Mouse (Mus musculus) heart, adult 9 months (tissue): Measurements from ENCODE around the gene Slc26a1.

Experiments used
- DNase-seq, 2 experiments: peaks; one replicate each; pipeline ENCODE4 v3.0.0; 2022; ENCODE audit warnings: low spot score in 2 of 2

The Slc26a1 gene

GRCm38 (mm10) chr5:108691152-108691551 lies 15.8 kb upstream of the Slc26a1 start:
- DNase-seq, result no peak

GRCm38 (mm10) chr5:108689091-108689490 lies 13.7 kb upstream of the Slc26a1 start:
- no peak for DNase-seq

- DNase-seq, result no peak
These were observed 5.5 kb upstream of the Slc26a1 start for GRCm38 (mm10) chr5:108680871-108681270.

- DNase-seq, result no peak
These were observed 4.5 kb upstream of the Slc26a1 start for GRCm38 (mm10) chr5:108679909-108680308.

- no peak for DNase-seq
These were observed 3.0 kb upstream of the Slc26a1 start for GRCm38 (mm10) chr5:108678296-108678854.

GRCm38 (mm10) chr5:108677605-108678295 lies 2.4 kb upstream of the Slc26a1 start:
- no peak for DNase-seq

- DNase-seq, result no peak
These were observed 1.6 kb upstream of the Slc26a1 start for GRCm38 (mm10) chr5:108676772-108677498.

DNA sequence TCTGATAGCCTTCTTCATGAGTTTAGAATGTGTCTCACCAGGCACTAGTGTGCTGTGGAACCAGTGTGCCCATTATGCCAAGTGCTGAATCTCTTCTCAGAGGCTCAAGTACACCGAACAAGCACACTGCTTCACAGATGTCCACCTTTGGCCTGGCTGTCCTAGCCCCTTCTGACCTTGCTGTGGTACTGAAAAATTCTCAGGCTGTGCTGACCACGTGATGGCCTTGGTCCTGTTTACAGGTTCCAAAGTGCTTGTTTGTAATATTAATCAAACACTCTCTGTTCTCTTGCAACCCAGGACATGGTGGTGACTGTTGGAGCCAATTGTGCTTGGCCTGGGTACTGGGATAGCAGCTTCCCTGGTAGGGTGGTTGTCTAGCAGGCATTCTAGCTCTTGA lies 745 bp downstream of the Slc26a1 start:
- no peak for DNase-seq

GRCm38 (mm10) chr5:108671757-108672156 lies 3.6 kb downstream of the Slc26a1 start:
- no peak for DNase-seq

- no peak for DNase-seq
These were observed 4.6 kb downstream of the Slc26a1 start for GRCm38 (mm10) chr5:108670785-108671184.

GRCm38 (mm10) chr5:108669986-108670385 lies 5.4 kb downstream of the Slc26a1 start:
- DNase-seq, result no peak

DNA sequence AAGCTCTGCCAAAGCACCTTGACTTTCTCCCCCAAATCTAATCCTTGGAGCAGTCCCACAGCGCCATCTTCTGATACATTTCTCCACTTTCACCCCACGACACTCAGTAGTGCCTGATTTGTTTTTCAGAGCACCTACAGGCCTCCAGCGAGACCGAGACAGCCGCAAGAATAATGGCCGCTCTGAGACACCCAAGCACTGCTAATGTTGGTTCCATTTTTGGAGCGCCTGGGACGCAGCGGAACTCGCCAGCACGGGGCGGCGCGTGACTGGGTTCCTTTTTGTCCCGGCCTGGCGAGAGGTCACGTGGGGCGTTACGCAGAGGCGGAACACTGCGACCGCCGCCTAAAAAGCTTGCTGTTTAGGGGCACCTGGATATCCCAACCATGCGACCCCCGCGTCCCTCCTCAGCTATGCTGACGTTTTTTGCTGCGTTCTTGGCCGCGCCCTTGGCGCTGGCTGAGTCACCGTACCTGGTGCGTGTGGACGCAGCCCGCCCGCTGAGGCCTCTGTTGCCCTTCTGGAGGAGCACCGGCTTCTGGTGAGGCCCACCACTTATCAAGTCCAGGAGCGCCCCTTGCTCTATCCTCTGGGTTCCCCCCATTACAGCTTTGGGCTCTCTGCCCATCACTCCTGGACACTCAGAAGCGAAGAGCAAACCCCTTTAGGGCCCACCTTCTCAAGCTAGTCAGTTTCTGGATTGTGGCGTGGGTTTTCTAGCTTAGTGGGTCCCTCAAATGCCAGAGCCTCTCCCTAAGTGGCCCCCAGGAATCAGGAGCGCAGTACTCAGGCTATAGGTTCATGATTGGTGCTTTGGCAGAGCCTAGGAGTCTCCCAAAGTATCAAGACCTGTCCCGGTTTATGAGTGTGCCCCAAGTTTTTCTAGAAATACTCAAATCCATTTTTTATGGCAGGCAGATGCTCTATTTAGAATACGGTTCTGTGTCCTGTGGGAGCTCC lies 6.1 kb downstream of the Slc26a1 start, which contains the start of gene Dgkq:
Gene Dgkq (minus strand): TSS at position 696 of the 960 bp plus-strand sequence.
- DNase-seq, result peak; percentile 93

- DNase-seq, result no peak
These were observed 6.9 kb downstream of the Slc26a1 start for GRCm38 (mm10) chr5:108668387-108668932.

DNA sequence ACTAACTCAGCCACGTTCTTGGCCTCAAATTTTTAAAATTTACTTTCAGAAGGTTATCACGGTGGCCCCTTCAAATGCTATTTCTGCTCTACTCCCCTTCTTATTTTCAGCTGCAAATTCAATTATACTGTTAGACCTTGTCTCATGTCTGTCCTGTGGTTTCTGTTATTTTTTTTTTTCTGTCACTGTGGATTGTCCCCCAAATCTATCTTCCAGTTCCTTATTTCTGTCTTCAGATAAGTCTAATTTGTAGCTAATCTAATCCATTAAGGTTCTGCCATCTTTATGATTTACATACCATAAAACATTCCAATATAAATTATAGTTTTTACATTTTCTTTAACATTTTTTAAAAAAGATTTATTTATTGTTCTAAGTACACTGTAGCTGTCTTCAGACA lies 8.0 kb downstream of the Slc26a1 start:
- DNase-seq, result no peak

- DNase-seq, result no peak
These were observed 10.3 kb downstream of the Slc26a1 start for GRCm38 (mm10) chr5:108665066-108665465.

GRCm38 (mm10) chr5:108662772-108663171 lies 12.6 kb downstream of the Slc26a1 start:
- DNase-seq, result no peak

- DNase-seq, result peak; percentile 93
These were observed 14.6 kb downstream of the Slc26a1 start for GRCm38 (mm10) chr5:108660632-108661268.

- no peak for DNase-seq
These were observed 15.4 kb downstream of the Slc26a1 start, which contains the start of gene Idua for GRCm38 (mm10) chr5:108659698-108660631. Gene Idua (plus strand): TSS chr5:108660331.

- no peak for DNase-seq
These were observed 16.8 kb downstream of the Slc26a1 start for GRCm38 (mm10) chr5:108658611-108659010.

DNA sequence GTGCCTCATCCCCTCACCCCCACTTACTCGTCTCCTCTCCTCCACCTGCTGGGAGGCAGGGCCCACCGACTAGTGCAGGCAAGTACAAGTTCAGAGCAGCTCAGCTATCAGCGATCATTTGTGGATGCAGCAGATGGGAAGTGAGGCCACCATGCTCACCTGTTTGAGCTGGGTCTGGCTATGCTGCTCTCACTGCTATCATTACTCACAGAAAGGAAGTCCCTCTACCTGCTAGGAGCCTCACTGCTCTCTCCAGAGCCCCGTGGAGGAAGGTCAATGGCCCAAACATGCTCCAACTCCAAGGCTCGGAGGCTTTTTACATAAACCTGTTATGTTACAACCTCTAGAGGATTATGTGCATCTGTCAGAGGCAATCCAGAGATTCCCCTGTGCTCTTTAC lies 18.0 kb downstream of the Slc26a1 start:
- no peak for DNase-seq
